Mouse (Mus musculus) heart, postnatal 36 days (tissue): ENCODE measurements at regions not wholly inside any gene's neighbourhood (a gene's known extent, or its start where the extent isn't known, plus 50 kb on each side); places are given as distances from the start of the nearest gene placed in this dataset.

Experiments
- DNase-seq, 2 experiments: peaks; one replicate each; pipeline ENCODE4 v3.0.0; 2021 to 2022
- intact Hi-C: fragments of 180-260 bp; cut with DNase I; formaldehyde crosslinking; loops from one replicate; pipeline ENCODE4 v1.15.1; 2025

GRCm38 (mm10) chr2:133436913-133437843 is 114.8 kb upstream of the Bmp2 start:
- intact Hi-C loops = no loop called here
- DNase-seq = no peak

GRCm38 (mm10) chr2:133438018-133438417 is 113.9 kb upstream of the Bmp2 start:
- no peak for DNase-seq
- intact Hi-C loops = no loop called here

- intact Hi-C loops = no loop called here
- DNase-seq = no peak
Measured at GRCm38 (mm10) chr2:133443024-133443423, 108.9 kb upstream of the Bmp2 start.

GRCm38 (mm10) chr2:133443490-133443889 is 108.5 kb upstream of the Bmp2 start:
- intact Hi-C loops = no loop called here
- DNase-seq = no peak

- DNase-seq = no peak
- intact Hi-C loops = no loop called here
Measured at GRCm38 (mm10) chr2:133452947-133453346, 99.0 kb upstream of the Bmp2 start.

GRCm38 (mm10) chr2:133455484-133456170 is 96.3 kb upstream of the Bmp2 start:
- no peak for DNase-seq
- intact Hi-C loops = no loop called here

- intact Hi-C loops = no loop called here
- DNase-seq = no peak
Measured at GRCm38 (mm10) chr2:133456785-133457184, 95.2 kb upstream of the Bmp2 start.

GRCm38 (mm10) chr2:133458735-133459134 is 93.2 kb upstream of the Bmp2 start:
- intact Hi-C loops = no loop called here
- no peak for DNase-seq

GRCm38 (mm10) chr2:133460814-133461213 is 91.1 kb upstream of the Bmp2 start:
- no peak for DNase-seq
- intact Hi-C loops = no loop called here

- intact Hi-C loops = no loop called here
- DNase-seq = no peak
Measured at GRCm38 (mm10) chr2:133462378-133462777, 89.6 kb upstream of the Bmp2 start.

- intact Hi-C loops = no loop called here
- DNase-seq = no peak
Measured at GRCm38 (mm10) chr2:133467170-133468168, 84.5 kb upstream of the Bmp2 start.

- no peak for DNase-seq
- intact Hi-C loops = no loop called here
Measured at GRCm38 (mm10) chr2:133472966-133473744, 78.8 kb upstream of the Bmp2 start.

- intact Hi-C loops = no loop called here
- no peak for DNase-seq
Measured at GRCm38 (mm10) chr2:133474174-133474573, 77.8 kb upstream of the Bmp2 start.

GRCm38 (mm10) chr2:133480870-133481269 is 71.1 kb upstream of the Bmp2 start:
- intact Hi-C loops = no loop called here
- no peak for DNase-seq

- no peak for DNase-seq
- intact Hi-C loops = no loop called here
Measured at GRCm38 (mm10) chr2:133481305-133481704, 70.7 kb upstream of the Bmp2 start.

GRCm38 (mm10) chr2:133481785-133482184 is 70.2 kb upstream of the Bmp2 start:
- intact Hi-C loops = no loop called here
- DNase-seq = no peak

- DNase-seq = peak in 1 of 2 experiments; percentile 23
- intact Hi-C loops = no loop called here
Measured at GRCm38 (mm10) chr2:133495443-133495842, 56.5 kb upstream of the Bmp2 start.

GRCm38 (mm10) chr2:133496389-133496788 is 55.6 kb upstream of the Bmp2 start:
- intact Hi-C loops = no loop called here
- no peak for DNase-seq

- DNase-seq = no peak
- intact Hi-C loops = no loop called here
Measured at GRCm38 (mm10) chr2:133497071-133497470, 54.9 kb upstream of the Bmp2 start.
